Mouse (Mus musculus) heart, adult 18-20 months (tissue): ENCODE measurements around the gene Tex37. TPM values are rescaled to one million over a fixed set of nuclear protein-coding genes. Genes with fewer than 3 reads are reported as not detected.

Experiments
- DNase-seq, 2 experiments: peaks; one replicate each; pipeline ENCODE4 v3.0.0; 2021 to 2022; ENCODE audit warnings: mixed read lengths in 1 of 2
- total RNA-seq, 2 experiments: library from RNA; stranded (reverse); gene quantifications; 2 replicates each; pipeline ENCODE4 v1.2.3; 2021

Gene Tex37
- total RNA-seq, 2 experiments from 2014 or later: not detected

DNA sequence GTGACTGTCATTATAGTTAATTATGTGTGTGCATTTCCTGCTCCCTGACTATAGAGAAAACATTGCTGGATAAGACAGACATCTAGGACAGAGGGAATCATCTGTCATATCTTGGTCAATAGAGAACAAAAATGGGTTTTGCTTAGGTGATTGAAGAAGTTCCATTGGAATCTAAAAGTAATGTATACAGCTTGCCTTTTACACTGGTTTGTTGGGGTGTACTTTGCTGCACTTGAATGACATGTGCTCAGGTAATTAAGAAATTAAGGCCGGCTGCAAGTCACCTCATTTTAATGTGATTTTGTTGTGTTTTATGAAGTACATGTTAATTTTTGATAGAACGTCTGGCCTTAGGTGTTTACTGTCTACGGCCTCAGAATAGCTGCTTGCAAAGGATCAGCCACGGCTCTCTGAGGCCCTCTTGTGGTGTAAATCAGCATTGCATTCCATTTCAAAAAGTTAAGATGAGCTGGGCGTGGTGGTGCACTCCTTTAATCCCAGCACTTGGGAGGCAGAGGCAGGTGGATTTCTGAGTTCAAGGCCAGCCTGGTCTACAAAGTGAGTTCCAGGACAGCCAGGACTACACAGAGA lies 37.9 kb downstream of the Tex37 start:
- DNase-seq: peak; percentile 78 to 93

- DNase-seq: no peak
Observed at GRCm38 (mm10) chr6:70875017-70875416, 43.7 kb downstream of the Tex37 start.

GRCm38 (mm10) chr6:70874035-70874775 lies 44.5 kb downstream of the Tex37 start:
- DNase-seq: peak in 1 of 2 experiments; percentile 15

GRCm38 (mm10) chr6:70872570-70872969 lies 46.2 kb downstream of the Tex37 start:
- no peak for DNase-seq

DNA sequence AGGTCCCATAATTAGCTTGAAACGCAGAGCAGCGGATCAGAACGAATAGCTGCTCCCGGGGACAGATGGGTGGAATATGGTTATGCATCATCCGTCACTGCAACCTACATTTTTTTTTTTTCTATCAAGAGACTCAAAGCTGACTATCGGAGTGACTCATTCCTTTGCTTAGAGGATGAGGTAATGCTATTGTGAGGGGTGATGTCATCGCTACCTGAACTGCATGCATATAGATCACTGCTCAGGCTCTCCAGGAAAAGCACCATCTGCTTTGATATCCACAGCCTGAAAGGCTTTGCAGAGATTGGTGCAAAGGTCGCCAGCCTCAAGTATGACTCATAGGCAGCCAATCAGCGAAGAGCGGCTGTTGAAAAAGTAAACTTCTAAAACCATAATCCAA lies 46.6 kb downstream of the Tex37 start:
- peak in 1 of 2 experiments; percentile 31 for DNase-seq

- DNase-seq: no peak
Observed at GRCm38 (mm10) chr6:70871511-70871980, 47.2 kb downstream of the Tex37 start.

DNA sequence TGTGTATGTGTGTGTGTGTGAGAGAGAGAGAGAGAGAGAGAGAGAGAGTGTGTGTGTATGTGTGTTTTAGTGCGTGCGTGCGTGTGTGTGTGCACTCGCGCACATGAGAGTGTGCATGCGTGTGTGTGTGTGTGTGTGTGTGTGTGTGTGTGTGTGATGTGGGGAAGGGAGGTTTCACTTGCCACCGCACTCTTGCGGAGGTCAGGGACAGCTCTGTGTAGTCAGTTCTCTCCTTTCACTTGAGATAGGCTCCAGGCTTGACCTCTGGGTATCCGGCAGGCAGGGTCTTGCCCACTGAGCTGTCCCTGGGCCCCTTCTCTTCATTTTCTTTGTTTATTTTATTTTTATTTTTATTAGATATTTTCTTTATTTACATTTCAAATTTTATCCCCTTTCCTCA lies 51.4 kb downstream of the Tex37 start:
- DNase-seq: no peak

DNA sequence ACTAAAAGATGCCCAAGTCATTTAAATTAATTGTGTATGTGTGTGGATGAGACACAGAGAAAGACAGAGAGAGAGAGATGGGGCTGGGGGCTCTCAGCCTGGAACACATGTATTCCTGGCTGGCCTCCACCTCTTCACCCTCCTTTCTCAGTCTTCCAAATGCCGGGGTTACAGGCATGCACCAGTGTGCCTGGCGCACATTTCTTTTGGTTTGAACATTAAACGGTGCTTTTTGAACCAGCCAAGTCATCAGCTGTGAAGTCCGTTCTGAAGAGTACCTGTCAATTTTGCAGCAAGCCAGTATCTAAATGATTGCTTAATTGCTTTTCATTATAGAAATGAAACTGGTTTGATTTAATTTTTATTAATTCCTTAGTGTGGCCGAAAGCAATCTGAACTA lies 52.0 kb downstream of the Tex37 start:
- no peak for DNase-seq

- peak in 1 of 2 experiments; percentile 28 for DNase-seq
Observed at GRCm38 (mm10) chr6:70864285-70864684, 54.4 kb downstream of the Tex37 start.

Other genes with a start within 250 kb of the Tex37 start
- 10 to 100 TPM; 13.2 to 15.5 TPM for gene Rpia, start 126.7 kb downstream of the Tex37 start, total RNA-seq
- 1 to 10 TPM; 6.9 to 7.5 TPM for gene Eif2ak3, start 74.4 kb downstream of the Tex37 start, total RNA-seq
- not detected for gene Foxi3, start 37.6 kb upstream of the Tex37 start, total RNA-seq
- 1 to 10 TPM; 4.1 to 5.3 TPM for gene Thnsl2, start 225.5 kb upstream of the Tex37 start, total RNA-seq